Mouse (Mus musculus) ZHBTc4 (cell line): ENCODE data around the gene Mup18.
"Not testable (repeated sequence)": the region's sequence is repeated elsewhere in the genome, so short reads cannot be mapped to it uniquely, and the experiment has no call there.

Experiments
- DNase-seq: peaks from one replicate; pipeline ENCODE4 v3.0.0-alpha.2; 2011; ENCODE audit warnings: low read depth, low spot score

Mup18 gene

GRCm38 (mm10) chr4:61674036-61674435, at the start of gene Mup18:
Gene Mup18, minus strand, starts transcription at chr4:61674136.
- not testable (repeated sequence) for DNase-seq

- DNase-seq, result not testable (repeated sequence)
Observed at GRCm38 (mm10) chr4:61714296-61714695, 40.4 kb upstream of the Mup18 start.
